Mouse (Mus musculus): ENCODE results near the gene Glis1.
A peak's percentile ranks its signal among the peaks of the same experiment; 100 is the strongest.

GRCm38 (mm10) chr4:107448481-107448880 lies 14.1 kb downstream of the Glis1 start:
- TF ChIP-seq CTCF (IDR thresholded peaks at IDR 0.05; ENCODE audit: control insufficient read depth, insufficient read depth, insufficient read length), result peak; percentile 8
- no peak for TF ChIP-seq CEBPB (IDR thresholded peaks at IDR 0.05; ENCODE audit: low read depth)
